Mouse (Mus musculus) adipose tissue, adult 10 weeks (tissue): ENCODE results near the gene Chkb. TPM values are rescaled to one million over a fixed set of nuclear protein-coding genes. Genes with fewer than 3 reads are reported as not detected.

Source experiments
- polyA plus RNA-seq: library from polyadenylated mRNA; stranded (reverse); fragments of 350-450 nt; fragmentation: Illumina TruSeq; extraction: RNeasy Lipid Tissue Mini Kit (QIAGEN cat#74804); gene quantifications from one replicate; pipeline ENCODE4 v1.2.3, GENCODE M21; 2014; ENCODE audit warnings: low read depth, low replicate concordance

Chkb gene
- 58.0 TPM for polyA plus RNA-seq

GRCm38 (mm10) chr15:89429352-89430221 lies at the start of gene Chkb, which contains the start of the genes C730034F03Rik and Gm44502:
Gene Chkb (minus strand): TSS chr15:89429908.
Gene C730034F03Rik (plus strand): TSS chr15:89429589.
Gene Gm44502 (minus strand): TSS chr15:89429696.

GRCm38 (mm10) chr15:89477091-89477491 lies 47.4 kb upstream of the Chkb start, which contains the start of gene Arsa:
Gene Arsa (minus strand): TSS chr15:89477425.

GRCm38 (mm10) chr15:89453865-89454478 lies 24.3 kb upstream of the Chkb start, which contains the start of gene Mapk8ip2:
Gene Mapk8ip2 (plus strand): TSS chr15:89453913.

GRCm38 (mm10) chr15:89425711-89426121 lies 4.0 kb downstream of the Chkb start, which contains the start of gene Cpt1b:
Gene Cpt1b (minus strand): TSS chr15:89425863.

GRCm38 (mm10) chr15:89410118-89410517 lies 19.6 kb downstream of the Chkb start, which contains the start of gene Syce3:
Gene Syce3 (minus strand): TSS chr15:89410503.

GRCm38 (mm10) chr15:89384617-89385016 lies 45.1 kb downstream of the Chkb start, which contains the start of gene Klhdc7b:
Gene Klhdc7b (plus strand): TSS chr15:89384917.

GRCm38 (mm10) chr15:89378831-89379401 lies 50.8 kb downstream of the Chkb start, which contains the start of gene Odf3b:
Gene Odf3b (minus strand): TSS chr15:89379282.

GRCm38 (mm10) chr15:89376957-89377356 lies 52.8 kb downstream of the Chkb start, which contains the start of gene Tymp:
Gene Tymp (minus strand): TSS chr15:89377039.

Other genes with a start within 250 kb of the Chkb start
- gene Plxnb2, start 249.1 kb downstream of the Chkb start, polyA plus RNA-seq = 86.5 TPM
- 9.0 TPM for gene Dennd6b, start 233.4 kb downstream of the Chkb start, polyA plus RNA-seq
- gene Ppp6r2, start 218.4 kb downstream of the Chkb start, polyA plus RNA-seq = 28.3 TPM
- gene Sbf1, start 114.6 kb downstream of the Chkb start, polyA plus RNA-seq = 51.1 TPM
- not detected for gene Adm2, start 107.2 kb downstream of the Chkb start, polyA plus RNA-seq
- gene Miox, start 95.5 kb downstream of the Chkb start, polyA plus RNA-seq = not detected
- 32.8 TPM for gene Lmf2, start 74.2 kb downstream of the Chkb start, polyA plus RNA-seq
- gene Ncaph2, start 74.2 kb downstream of the Chkb start, polyA plus RNA-seq = 63.2 TPM
- gene Sco2, start 56.1 kb downstream of the Chkb start, polyA plus RNA-seq = 11.2 TPM
- 1.2 TPM for gene Tymp, start 52.9 kb downstream of the Chkb start, polyA plus RNA-seq
- gene Odf3b, start 50.6 kb downstream of the Chkb start, polyA plus RNA-seq = 7.9 TPM
- not detected for gene Klhdc7b, start 45.0 kb downstream of the Chkb start, polyA plus RNA-seq
- gene Syce3, start 19.4 kb downstream of the Chkb start, polyA plus RNA-seq = 2.0 TPM
- 5.2 TPM for gene Cpt1b, start 4.0 kb downstream of the Chkb start, polyA plus RNA-seq
- gene C730034F03Rik, start 319 bp downstream of the Chkb start, polyA plus RNA-seq = 2.6 TPM
- 0.07 TPM for gene Gm44502, start 212 bp downstream of the Chkb start, polyA plus RNA-seq
- 1.3 TPM for gene Mapk8ip2, start 24.0 kb upstream of the Chkb start, polyA plus RNA-seq
- 25.1 TPM for gene Arsa, start 47.5 kb upstream of the Chkb start, polyA plus RNA-seq
- gene Shank3, start 69.7 kb upstream of the Chkb start, polyA plus RNA-seq = 13.8 TPM
- 2.9 TPM for gene Acr, start 138.4 kb upstream of the Chkb start, polyA plus RNA-seq
- 21.9 TPM for gene Rabl2, start 162.0 kb upstream of the Chkb start, polyA plus RNA-seq